Mouse (Mus musculus): ENCODE results near the gene Ccno.

DNA sequence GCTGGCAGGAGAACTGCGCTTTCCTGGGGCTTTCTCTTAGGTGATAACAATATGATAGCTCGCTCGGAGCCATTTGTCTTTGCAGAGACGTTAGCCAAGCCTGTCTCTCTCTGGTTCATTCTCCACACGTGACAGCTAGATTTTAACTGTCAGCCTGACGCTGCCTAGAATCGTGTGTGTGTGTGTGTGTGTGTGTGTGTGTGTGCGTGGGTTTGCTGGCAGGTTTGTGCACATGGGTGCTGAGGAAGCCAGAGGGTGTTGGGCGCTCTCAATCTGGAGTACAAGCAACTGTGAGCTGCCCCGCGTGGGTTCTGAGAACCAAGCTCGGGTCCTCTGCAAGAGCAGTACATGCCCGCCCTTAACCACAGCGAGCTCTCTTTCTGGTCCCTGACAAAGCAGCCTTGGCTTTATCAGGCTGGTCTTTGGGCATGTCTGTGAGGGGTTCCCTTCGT lies 45.7 kb upstream of the Ccno start:
- TF ChIP-seq POLR2A (IDR thresholded peaks at IDR 0.05; ENCODE audit: low read depth, low read length) (no peak), CTCF (conservative IDR thresholded peaks at IDR 0.05; ENCODE audit: insufficient read depth, insufficient read length, low read depth, low read length) (no peak)
